Mouse (Mus musculus) left cerebral cortex, adult 9 months (tissue): ENCODE data around the gene Otulinl.
"Not testable (repeated sequence)": the region's sequence is repeated elsewhere in the genome, so short reads cannot be mapped to it uniquely, and the experiment has no call there.

ENCODE experiments used
- DNase-seq, 2 experiments: peaks; one replicate each; pipeline ENCODE4 v3.0.0; 2022; ENCODE audit warnings: low spot score in 2 of 2

Otulinl gene

DNA sequence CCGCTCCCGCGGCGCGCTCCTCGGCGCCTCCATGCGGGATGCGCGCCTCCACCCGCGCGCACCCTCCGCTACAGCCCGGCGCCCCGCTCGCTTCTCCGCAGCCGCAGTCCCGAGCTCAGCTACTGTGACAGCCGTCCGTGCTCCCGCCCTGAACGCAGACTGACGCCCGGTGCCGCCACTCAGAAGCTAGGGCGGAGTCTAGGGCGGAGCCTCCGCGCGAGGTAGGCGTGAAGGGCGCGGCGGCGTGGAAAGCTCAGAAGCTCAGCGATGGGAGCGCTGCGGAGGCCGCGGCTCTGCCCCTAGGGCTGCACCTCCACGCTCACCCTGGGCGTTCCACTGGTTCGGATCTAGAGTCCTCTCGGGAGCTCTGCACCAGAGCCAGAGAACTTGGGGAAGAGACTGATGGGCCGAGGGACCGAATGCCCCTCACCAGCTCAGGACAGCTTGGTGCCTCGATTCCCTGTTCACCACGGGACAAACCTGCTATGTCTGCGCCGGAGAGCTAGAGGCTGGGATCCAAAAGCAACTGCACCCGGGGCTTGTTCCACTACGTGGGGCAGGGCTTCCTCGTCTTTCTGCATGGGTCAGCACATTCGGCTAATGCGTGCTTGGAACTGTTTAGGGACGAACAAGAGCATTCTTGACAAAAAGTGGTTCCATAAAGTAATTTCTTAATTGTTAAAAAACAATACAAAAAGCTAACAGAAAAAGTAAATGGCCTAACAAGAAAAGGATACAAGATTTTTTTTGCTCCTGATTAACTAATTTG, at the start of gene Otulinl:
Gene Otulinl, minus strand, starts transcription at position 161 of the 769 bp plus-strand sequence.
- peak; percentile 91 to 97 for DNase-seq

DNA sequence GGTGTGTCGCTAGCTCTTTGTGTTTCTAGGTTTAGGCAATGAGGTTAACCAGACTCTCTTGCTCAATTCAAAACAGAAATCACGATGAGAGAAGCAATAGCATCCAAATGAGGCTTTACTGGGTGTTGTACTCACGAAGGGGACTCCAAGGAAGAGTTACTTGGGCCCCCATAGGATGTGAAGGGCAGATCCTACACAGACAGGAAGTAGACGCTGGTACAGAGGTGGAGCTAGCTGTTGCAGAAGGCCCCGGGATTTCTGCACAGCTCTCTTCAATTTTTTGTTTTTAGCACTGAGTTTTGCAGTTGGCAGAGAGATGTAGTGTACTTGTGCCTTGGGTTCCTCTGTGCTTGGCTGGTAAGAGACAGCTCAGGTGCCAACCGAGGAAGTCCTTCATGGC, 44.8 kb upstream of the Otulinl start:
- no peak for DNase-seq

DNA sequence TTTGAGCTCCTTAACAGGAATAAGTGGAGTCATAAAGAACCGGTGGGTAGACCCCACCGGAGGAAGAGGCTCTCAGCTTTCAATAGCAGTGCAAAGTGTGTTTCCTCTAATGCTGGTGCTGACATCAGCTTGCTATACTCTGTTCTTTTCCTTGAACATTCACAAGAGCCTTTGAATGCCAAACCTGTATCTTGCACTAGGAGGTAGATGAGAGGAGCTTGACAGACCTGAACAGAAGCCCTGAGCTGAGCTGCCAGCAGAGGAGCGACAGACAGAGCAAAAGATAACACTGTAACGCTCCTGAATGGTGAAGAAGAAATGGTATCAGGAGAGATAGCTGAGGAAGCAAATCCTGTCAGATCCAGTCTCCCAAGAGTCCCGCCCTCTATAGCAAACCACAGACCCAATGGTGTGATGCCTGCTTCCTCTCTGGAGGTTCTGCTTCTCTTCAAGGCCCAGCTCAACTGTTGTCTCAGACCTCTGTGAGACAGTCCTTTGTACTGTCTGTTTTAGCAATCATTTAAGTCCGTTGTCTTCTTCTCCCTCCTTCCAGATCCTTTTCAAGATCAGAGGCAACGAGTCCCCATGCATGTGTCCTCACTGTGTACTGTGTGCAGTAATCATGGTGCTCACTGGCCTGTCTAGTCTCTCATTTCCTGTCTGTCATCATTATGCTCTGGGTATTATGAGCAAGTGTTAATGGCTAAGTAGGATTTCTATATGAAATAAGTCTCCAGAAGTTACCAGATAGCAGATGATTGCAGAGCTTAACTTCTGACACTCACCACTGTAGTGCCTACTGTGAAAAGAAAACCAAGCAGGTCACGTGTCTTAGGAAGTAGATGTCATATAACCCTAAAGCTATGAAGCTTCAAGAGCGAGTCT, 43.7 kb upstream of the Otulinl start:
- DNase-seq = no peak

DNA sequence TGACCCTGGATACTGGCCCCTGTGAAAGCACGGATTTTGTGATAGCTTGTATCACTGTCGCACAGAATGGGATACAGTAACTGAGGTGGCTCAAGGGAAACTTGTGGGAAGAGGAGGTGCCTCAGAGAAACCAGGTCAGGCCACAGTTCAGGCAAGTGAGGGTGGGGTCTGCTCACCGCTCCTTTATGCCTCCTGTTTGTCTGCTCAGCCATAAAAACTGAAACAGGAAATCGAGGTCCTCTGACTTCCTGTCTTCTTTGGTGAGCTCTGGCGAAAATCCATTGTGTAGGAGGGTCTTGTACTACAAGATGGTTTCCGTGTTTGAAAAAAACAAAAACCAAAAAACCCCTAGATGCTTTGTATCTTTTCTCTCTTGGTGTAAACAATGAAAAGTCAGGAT, 42.9 kb upstream of the Otulinl start:
- DNase-seq = no peak

DNA sequence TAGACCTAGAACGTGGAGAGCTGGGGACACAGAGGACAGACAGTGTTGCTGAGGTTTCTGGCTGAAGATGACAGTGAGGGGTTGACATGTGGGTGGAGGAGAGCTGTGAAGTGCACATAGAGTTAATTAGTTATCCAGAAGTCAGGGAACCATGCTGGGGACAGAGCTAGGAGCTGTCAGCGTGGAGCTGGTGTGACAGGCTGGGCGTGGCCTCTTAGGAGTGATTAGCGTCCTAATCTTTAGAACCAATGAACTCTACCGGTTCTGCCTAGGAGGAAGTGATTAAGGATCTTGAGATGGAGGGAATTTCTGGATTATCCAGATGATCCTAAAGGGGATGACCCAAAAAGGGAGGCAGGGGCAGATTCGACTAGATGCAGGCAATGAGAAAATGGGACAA, 42.4 kb upstream of the Otulinl start:
- no peak for DNase-seq

DNA sequence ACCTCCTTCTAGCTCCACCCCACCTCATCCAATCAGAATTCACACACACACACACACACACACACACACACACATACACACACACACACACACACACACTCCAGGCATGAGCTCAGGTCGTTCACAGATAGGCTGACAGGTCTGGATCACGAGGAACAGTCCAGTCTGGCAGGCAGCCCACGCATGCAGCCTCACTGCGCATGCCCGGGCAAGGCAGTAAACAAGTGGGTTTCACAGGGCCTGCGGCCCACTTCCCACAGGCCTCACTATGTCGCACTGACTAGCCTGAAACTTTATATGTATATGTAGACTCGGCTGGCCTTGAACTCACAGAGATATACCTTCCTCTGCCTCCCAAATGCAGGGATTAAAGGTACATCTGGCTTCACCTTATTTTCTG, 38.9 kb upstream of the Otulinl start:
- not testable (repeated sequence) for DNase-seq

DNA sequence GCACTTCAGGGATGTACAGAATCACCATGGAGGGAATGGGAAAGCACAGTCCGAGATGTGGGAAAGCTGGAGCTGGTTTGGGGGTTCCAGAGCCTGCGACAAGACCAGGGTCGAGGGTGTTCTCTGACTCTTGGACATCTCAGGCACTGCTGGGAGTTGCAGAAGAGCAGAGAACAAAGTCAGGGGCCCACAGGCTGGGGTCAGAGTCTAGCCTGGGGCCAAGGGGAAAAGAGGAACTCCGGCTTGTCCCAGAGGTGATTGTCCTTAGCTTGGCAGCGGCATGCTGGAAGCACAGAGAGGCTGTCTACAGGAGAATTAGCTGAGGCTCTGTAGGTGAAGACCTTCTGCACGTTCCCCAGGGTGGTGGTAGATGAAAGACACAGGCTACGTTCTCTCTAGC, 37.3 kb upstream of the Otulinl start:
- DNase-seq = no peak

DNA sequence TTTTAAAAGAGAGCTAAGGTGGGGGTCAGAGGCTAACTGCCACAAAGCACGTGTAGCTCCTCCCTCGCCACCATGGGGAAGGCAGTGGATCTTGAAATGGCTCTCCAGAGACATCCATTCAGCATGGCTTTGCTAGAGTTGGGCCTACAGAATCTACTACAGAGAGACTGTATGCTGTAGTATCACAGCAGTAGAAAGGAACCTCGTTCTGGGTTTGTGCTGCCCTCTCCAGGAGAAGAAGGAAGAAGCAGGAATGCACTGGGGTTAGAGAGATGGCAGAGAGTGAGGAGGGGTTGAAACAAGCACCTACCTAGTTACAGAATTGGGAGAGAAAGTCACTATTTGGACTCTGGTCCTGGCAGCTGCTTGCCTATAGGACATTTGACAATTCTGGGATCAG, 34.0 kb upstream of the Otulinl start:
- peak in 1 of 2 experiments; percentile 79 for DNase-seq

DNA sequence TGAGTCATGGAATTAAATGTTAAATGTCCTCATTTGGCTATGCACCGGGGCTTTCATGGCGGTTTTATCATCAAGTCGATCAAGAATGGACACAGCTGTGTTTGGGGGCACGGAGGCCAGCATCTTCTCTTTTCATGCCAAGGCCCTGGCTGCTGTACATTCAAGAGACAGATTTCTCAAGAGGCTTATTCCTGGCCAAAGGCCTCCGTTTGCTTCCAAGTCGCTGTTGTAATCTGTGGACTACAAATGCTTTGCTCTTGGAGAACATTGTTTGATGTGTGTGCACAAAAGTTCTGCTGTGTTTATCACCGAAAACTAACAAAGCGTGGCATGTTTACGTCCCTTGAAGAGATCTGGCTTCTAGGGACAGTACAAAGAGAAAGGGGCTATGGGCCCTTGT, 29.3 kb upstream of the Otulinl start:
- DNase-seq = no peak

DNA sequence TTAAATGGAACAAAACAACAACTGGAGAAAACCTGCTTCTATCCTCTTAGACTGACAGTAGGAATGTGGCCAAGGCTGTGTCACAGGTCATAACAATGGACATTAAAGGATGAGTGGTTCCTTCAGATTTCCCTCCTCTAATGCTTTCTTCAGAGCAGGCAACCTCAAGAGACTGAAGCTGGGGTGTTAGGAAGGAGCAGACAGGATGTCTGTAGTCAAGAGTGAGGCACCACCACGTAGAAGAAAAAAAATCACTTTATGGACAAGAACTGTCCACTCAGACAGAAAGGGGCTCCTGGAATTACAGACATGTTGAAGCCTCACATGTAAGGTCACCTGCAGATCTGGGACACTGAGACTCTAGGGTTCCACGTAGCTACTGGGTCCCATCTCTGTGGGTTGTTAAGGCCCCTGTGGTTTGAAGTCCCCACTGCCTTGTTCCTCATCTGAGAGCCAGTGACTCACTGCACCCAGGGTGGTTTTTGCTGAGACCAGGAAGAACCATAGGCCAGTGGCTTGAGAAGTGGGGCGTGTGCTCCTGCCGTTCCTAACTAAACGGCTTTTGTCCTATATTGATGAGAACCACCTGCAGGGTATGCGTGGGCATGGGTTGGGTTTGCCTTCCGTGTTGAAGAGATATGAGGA, 27.7 kb upstream of the Otulinl start:
- no peak for DNase-seq

DNA sequence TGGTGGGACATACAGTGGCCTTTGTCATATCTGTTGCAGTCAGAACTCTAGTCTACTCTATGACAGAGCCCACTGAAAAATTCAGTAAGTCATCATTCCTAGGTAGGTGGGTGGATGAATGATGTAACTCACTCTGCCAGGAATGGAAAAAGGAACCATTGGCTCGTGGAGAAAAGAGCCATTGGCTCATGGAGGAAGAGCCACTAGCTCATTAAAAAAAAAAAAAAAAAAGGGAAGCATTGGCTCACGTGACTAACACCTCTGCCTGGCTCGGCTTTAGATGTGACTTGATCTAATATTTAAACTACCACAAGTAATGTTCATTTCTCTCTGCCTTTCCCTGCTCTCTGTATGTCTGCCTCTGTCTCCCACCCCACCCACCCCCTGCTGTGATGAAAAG, 27.1 kb upstream of the Otulinl start:
- DNase-seq = no peak

DNA sequence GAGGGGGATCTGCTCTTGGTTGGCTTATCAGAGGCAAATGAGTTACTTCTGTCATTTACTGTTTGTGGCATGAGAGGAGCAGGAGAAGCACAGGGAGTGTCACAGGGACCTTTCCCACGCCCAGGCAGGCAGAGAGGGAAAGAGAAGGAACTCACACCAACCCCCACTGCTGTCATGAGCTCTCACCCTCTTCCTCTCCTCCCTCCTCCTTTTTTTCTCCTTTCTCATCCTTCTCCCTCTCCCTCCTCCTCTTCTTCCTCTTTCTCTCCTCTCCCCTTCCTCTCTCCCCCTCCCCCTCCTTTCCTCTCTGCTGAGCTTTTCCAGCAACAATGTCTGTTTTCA, 21.6 kb upstream of the Otulinl start:
- DNase-seq = no peak

DNA sequence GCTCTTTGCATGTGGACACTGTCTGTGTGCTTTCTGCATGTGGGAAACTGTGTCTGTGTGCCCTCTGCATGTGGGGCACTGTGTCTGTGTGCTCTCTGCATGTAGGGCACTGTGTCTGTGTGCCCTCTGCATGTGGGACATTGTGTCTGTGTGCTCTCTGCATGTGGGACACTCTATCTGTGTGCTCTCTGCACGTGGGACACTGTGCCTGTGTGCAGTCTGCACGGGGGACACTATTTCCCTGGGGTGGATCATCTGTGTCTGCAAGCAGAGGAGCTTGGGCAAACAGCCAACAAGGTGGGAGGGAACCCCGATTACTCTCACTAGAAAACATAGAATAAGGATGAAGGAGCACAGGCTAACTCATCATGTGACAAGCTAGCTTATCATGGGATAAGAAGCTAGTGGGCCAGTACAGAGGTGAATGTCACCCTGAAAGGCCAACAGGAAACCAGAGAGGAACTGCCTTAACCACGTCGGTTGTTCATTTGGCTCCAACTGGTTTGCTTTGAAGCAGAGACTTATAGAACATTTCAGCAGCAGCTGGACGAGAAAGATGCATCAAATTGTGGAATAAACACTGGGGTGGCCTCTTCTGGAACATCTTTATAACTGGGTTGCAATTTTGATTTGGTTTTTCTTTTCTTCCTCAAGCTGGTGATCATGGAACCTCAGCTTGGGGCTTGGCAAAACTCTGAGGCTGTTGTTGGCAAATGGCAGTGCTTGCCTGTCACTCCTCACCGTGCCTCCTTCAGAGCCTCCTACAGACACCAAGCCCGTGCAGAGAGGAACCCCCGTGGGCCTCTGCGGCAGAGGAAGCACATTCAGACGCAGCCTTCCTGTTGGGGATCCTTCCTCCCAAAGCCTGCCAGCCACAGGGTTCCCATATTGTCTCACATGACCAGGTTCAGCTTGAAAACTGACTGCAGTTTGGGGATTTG, 20.9 kb upstream of the Otulinl start:
- peak in 1 of 2 experiments; percentile 59 for DNase-seq

DNA sequence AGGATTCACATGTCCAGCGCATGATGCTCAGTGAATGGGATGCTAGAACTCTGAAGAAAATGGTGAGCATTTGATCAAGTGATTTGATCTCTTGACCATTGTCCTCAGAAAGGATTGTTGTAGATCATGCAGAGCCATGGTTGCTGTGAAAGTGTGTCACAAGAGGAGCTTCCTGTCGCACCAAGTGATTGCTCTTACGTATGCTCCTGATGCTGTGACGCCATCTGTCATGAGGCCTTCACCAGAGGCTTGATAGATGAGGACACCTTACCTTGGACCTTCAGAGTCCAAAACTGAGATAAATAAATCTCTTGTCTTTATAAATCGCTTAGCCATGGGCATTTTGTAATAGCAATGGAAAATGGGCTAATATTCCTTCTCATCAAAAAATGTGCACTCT, 16.3 kb upstream of the Otulinl start:
- DNase-seq = no peak

DNA sequence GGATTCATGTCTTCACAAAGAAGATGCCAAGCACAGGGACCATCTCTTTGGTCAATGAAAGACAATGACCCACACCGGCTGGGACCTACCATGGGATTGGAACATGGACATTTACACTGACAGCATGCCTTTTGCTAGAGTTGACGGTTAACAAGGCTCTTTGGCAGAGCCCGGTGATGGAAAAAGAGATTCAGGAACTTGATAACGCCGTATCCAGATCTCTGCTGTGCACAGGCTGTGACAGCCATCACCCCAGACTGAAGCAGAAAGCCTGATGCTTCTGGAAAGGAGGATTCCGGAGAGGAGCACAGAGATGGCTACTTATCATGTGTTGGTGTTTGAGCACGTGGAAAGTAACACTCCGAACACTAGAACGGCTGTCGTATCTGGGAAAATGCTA, 11.9 kb upstream of the Otulinl start:
- no peak for DNase-seq

DNA sequence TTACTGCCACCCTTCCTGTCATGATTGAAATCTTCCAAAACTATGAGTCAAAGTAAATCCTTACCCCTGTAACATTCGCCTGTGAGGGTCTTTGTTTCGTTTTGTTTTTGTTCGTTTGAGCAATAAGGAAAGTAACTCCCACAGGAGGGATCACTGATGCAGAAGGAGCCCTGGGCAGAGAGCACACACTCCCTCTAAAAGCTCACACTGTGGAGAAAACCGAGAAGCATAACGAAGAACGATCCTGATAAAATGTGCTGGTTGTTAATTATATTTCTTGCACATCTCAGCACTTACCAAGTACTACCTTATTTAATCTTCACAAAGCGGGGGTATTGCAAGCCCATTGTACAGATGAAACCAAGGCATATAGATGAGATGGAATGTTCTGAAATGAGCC, 10.8 kb upstream of the Otulinl start:
- no peak for DNase-seq

DNA sequence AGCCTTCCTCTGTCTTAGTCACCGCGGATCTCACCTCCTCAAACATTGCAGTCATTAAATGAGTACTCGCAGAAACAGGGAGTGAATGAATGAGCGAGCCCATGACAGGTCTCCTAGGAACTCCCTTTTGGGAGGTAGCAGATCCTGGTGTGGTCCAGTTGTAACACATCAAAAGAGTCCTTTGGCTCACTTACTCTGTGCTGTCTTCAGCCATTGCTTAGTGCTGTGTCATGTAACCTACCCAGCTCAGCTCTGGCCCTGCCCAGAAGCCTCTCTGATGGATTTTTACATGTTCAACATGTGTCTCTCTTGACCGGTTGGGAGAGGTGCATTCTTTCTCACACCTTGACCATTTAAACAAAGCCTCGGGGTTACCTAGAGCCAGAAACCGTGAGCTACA, 9.8 kb upstream of the Otulinl start:
- DNase-seq = no peak

DNA sequence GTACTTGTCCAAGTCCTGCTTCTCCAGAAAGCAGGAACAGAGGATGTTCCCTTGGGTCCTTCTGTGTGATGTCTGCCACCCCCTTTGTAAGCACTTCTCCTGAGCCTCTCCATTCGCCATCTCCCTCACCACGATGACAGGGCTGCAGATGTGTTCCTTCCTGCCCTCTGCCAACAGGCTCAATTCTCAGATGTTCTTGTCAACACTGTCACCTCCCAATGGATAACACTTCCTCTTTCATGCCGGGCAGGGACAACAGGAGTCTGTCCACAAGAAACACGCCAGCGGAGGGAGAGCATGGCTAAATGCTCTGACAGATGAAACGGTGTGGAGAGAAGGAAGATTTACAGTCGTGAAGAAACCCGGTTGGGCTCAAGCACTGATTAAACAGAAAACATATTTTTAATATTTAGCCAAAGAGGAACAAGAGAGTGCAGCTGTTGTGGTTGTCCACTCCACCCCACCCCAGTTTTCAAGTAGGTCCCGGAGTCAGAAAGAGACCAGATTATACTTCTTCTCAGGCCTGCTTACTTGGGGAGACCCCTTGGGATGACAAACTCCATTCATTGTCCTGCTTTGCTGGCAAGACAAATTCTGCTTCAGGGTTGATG, 6.8 kb upstream of the Otulinl start:
- no peak for DNase-seq

DNA sequence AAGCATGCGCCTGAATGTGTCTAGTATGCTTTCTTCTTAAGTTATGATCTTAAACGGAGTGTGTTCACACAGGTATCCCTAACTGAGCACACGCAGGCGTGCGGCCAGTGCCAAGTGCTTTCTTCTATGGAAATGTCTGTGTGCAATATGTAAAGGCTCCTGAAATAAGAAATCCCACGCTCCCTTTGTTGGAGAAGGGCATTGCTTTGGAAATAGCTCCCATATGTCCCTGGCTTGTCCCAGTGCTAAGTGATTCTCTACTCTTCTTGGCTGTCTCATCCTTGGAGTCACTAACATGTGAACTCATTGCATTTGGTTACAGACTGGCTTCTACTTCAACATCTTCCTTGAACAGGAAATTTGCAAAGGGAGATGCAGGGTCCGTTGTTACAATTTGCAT, 3.4 kb upstream of the Otulinl start:
- no peak for DNase-seq

DNA sequence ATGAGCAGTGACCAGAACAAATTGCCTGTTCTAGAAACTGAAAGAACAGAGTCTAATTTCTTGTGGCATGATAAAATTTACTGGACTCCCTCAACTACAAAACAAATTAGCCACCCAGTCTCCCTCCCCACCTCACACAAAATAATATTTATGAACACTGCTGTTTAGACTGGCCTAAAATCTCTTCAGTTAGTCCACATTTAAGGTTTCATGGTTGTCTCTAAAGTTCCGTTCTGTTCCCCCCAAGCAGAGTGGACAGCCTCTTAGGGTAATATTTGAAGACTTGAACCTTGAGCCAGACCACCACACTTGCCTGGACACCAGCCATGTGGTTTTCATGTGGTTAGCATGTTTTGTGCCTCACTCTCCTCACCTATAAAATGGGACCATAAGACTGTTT, 1.8 kb upstream of the Otulinl start:
- DNase-seq = no peak

DNA sequence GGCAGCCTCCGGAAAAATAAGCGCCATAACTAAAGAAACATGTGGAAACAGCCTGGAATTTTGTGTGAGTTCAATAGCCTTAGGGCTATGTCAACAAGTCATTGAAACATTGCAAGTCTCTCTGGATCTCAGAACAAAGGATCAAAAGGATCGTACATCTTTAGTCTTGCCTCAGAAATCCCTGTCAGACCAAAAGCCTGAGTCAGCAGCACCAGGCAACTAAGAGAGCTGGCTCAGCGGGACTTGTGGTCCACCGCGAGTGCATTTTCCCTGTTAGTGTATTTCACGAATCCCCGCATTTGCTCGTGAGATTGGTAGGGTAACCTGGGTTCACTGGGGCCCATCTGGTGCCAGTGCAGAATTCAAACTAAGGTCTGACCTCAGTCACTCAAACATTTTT, 1.2 kb upstream of the Otulinl start:
- no peak for DNase-seq
